Mouse (Mus musculus) myocyte (in vitro differentiated cells): ENCODE measurements around the gene Ntrk3. TPM values are rescaled to one million over a fixed set of nuclear protein-coding genes. Genes with fewer than 3 reads are reported as not detected.

Source experiments
- H3K27me3 ChIP-seq: one replicate; pipeline ENCODE4 v1.6.1; 2011; ENCODE audit not compliant: control insufficient read depth, insufficient read depth, insufficient read length
- H3K36me3 ChIP-seq: one replicate; pipeline ENCODE4 v1.6.1; 2011; ENCODE audit not compliant: control insufficient read depth, insufficient read depth
- H3K4me2 ChIP-seq: one replicate; pipeline ENCODE4 v1.6.1; 2011; ENCODE audit warnings: low read depth, control low read depth
- H3K4me3 ChIP-seq: one replicate; pipeline ENCODE4 v1.5.1; 2011; ENCODE audit warnings: mild to moderate bottlenecking, control low read depth, moderate library complexity
- H3K79me2 ChIP-seq: one replicate; pipeline ENCODE4 v1.6.1; 2011; ENCODE audit not compliant: control insufficient read depth, insufficient read depth
- H3ac ChIP-seq: one replicate; pipeline ENCODE4 v1.6.1; 2011; ENCODE audit not compliant: control insufficient read depth, insufficient read length
- CEBPB ChIP-seq: IDR thresholded peaks from 2 replicates; pipeline ENCODE4 v1.6.1; 2011; ENCODE audit warnings: mild to moderate bottlenecking, moderate library complexity; ENCODE audit not compliant: poor library complexity, insufficient read depth, severe bottlenecking
- E2F4 ChIP-seq: IDR thresholded peaks from one replicate; pipeline ENCODE4 v1.6.1; 2011; ENCODE audit warnings: mild to moderate bottlenecking, control low read depth, moderate library complexity; ENCODE audit not compliant: insufficient read depth
- MAX ChIP-seq: IDR thresholded peaks from one replicate; pipeline ENCODE4 v1.6.1; 2011; ENCODE audit warnings: low read depth, mild to moderate bottlenecking, control low read depth
- MYOD1 ChIP-seq, 3 experiments: IDR thresholded peaks; one replicate each; pipeline ENCODE4 v1.6.1; 2011; ENCODE audit warnings: control low read depth in 2 of 3, low read depth in 2 of 3, mild to moderate bottlenecking in 2 of 3, moderate library complexity in 1 of 3; ENCODE audit not compliant: insufficient read length in 2 of 3, control insufficient read depth in 1 of 3
- MYOG ChIP-seq, 3 experiments: IDR thresholded peaks; one replicate each; pipeline ENCODE4 v1.6.1; 2011; ENCODE audit warnings: control low read depth in 2 of 3, low read depth in 2 of 3, mild to moderate bottlenecking in 2 of 3; ENCODE audit not compliant: insufficient read length in 2 of 3, control insufficient read depth in 1 of 3, insufficient read depth in 1 of 3
- POLR2A ChIP-seq: IDR thresholded peaks from one replicate; pipeline ENCODE4 v1.6.1; 2011; ENCODE audit warnings: low read depth, mild to moderate bottlenecking, control low read depth, moderate library complexity; ENCODE audit not compliant: insufficient read length
- POLR2AphosphoS2 ChIP-seq: IDR thresholded peaks from one replicate; pipeline ENCODE4 v1.6.1; 2011; ENCODE audit warnings: low read depth, control low read depth; ENCODE audit not compliant: insufficient read length
- REST ChIP-seq: IDR thresholded peaks from one replicate; pipeline ENCODE4 v1.6.1; 2011; ENCODE audit warnings: mild to moderate bottlenecking, control low read depth, moderate library complexity; ENCODE audit not compliant: insufficient read depth, insufficient read length
- SRF ChIP-seq: IDR thresholded peaks from one replicate; pipeline ENCODE4 v1.6.1; 2011; ENCODE audit warnings: low read depth; ENCODE audit not compliant: control insufficient read depth, insufficient read length
- TCF12 ChIP-seq: IDR thresholded peaks from one replicate; pipeline ENCODE4 v1.6.1; 2011; ENCODE audit warnings: mild to moderate bottlenecking, control low read depth; ENCODE audit not compliant: poor library complexity, insufficient read depth, severe bottlenecking
- TCF3 ChIP-seq: IDR thresholded peaks from one replicate; pipeline ENCODE4 v1.6.1; 2011; ENCODE audit warnings: low read depth, control low read depth; ENCODE audit not compliant: insufficient read length
- USF1 ChIP-seq: IDR thresholded peaks from one replicate; pipeline ENCODE4 v1.6.1; 2011; ENCODE audit warnings: low read depth, mild to moderate bottlenecking, control low read depth, moderate library complexity
- polyA plus RNA-seq: library from polyadenylated mRNA; unstranded; fragments of >200 nt; fragmentation: generic; extraction: Trizol; gene quantifications from one replicate; pipeline ENCODE4 v1.2.1, GENCODE M21; 2012; ENCODE audit warnings: missing spikeins

Ntrk3 gene
- polyA plus RNA-seq, 1 experiment: 0.17 TPM

DNA sequence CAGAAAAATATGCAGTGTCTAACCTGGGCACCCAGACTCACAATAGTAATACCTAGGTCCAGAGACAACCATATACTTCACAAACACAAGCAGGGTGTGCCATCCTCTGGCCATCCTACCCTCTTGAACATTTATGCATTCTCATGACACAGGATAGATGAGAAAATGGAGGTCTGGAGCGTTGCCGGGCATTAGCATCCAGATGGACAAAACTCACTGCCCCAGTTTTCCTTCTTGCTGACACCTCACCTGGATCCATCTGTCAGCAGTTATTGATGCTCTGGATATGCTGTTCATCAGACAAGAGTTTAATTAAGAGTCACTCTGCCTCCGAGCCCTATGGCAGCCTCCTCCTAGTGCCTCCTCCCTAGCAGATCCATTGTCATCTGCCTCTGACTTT is 254.1 kb downstream of the Ntrk3 start:
- H3K4me2 ChIP-seq: no peak overlapping the region
- H3K36me3 ChIP-seq: no peaks in the 10 kb centered on the region
- no peaks in the 10 kb centered on the region for H3K79me2 ChIP-seq
- H3K4me3 ChIP-seq: no peak overlapping the region
- TF ChIP-seq TCF3: no peak
- no peak for TF ChIP-seq MYOD1 (IDR thresholded peaks at IDR 0.05; ENCODE audit: control insufficient read depth in 1 of 3, insufficient read length in 2 of 3, low read depth in 2 of 3)
- no peak for TF ChIP-seq E2F4
- TF ChIP-seq REST: no peak
- TF ChIP-seq MAX: no peak
- TF ChIP-seq TCF12: no peak
- TF ChIP-seq POLR2AphosphoS2: no peak
- no peak for TF ChIP-seq SRF
- no peak for TF ChIP-seq USF1
- no peak for TF ChIP-seq CEBPB
- no peak overlapping the region for H3ac ChIP-seq
- H3K27me3 ChIP-seq: no peaks in the 10 kb centered on the region

DNA sequence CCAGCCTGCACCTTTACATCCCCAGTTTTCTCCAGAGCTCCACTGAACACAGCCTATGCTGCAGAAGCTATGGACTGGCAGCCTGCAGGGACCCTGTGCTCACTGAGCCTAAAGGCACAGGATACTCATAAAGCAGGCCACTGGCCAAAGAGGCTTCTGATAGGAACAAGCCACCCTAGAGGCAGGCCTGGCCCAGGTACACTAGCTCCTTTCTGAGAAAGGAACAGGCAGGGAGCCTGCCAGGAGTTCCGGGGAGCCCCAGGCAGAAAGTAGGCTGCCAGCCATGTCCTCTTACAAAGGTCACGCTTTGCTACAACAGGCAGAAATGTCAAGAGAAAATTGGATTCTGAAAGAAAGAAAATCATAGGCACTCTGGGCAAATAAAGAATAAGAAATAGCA is 254.8 kb downstream of the Ntrk3 start:
- H3ac ChIP-seq: no peak overlapping the region
- TF ChIP-seq USF1: no peak
- TF ChIP-seq MYOG (IDR thresholded peaks at IDR 0.05; ENCODE audit: control insufficient read depth in 1 of 3, insufficient read depth in 1 of 3, insufficient read length in 2 of 3, low read depth in 2 of 3): no peak
- TF ChIP-seq E2F4: no peak
- no peak for TF ChIP-seq CEBPB
- TF ChIP-seq TCF3: no peak
- TF ChIP-seq POLR2AphosphoS2: no peak
- H3K27me3 ChIP-seq: no peaks in the 10 kb centered on the region
- no peaks in the 10 kb centered on the region for H3K36me3 ChIP-seq
- H3K4me3 ChIP-seq: no peak overlapping the region
- H3K79me2 ChIP-seq: no peaks in the 10 kb centered on the region
- no peak overlapping the region for H3K4me2 ChIP-seq

DNA sequence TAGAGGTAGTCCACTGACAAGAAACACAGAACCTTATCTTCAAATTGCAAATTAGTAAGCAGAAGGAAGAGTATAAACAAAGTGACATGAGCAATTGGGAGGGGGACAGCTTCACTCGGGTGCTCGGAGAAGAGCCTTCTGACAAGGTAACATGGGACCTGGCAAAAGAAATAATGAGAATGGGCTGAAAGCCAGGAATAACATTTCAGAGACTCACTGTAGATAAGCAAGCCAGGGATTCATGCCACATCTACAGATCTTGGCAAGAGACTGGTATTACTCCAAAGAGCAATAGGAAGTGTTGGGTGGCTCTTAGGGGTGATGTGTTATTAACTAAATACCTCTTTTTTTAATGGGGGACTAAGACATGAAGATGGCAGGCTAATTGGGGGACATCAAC is 258.9 kb downstream of the Ntrk3 start:
- TF ChIP-seq REST: no peak
- TF ChIP-seq TCF12: no peak
- TF ChIP-seq SRF: no peak
- no peak for TF ChIP-seq POLR2AphosphoS2
- TF ChIP-seq USF1: no peak
- TF ChIP-seq MAX: no peak
- TF ChIP-seq TCF3: no peak
- Histone ChIP-seq H3K27me3 (no peaks in the 10 kb centered on the region), H3ac (no peak overlapping the region), H3K4me3 (no peak overlapping the region), H3K79me2 (no peaks in the 10 kb centered on the region), H3K36me3 (no peaks in the 10 kb centered on the region), H3K4me2 (no peak overlapping the region)

DNA sequence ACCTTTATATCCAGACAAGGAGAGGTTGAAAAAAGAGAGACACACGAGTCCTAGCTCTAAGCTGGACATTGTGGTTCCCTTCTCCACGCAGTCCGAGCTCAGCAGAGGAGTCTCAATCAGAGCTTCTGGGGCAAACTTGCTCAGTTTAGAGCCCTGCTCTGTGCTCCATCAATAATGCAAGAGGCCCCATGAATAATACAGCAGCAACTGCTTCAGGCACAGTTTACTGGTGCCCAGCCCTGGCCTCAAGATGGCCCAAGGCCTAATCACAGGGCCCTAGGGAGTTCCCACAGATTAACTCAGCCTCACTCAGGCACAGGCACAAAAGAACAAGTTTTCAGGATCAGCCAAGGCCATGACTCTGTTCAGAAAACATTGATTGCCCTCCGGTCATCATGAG is 266.1 kb downstream of the Ntrk3 start:
- Histone ChIP-seq H3K79me2 (no peaks in the 10 kb centered on the region), H3ac (no peak overlapping the region), H3K36me3 (no peaks in the 10 kb centered on the region), H3K4me2 (no peak overlapping the region), H3K4me3 (no peak overlapping the region), H3K27me3 (no peaks in the 10 kb centered on the region)
- no peak for TF ChIP-seq TCF12

DNA sequence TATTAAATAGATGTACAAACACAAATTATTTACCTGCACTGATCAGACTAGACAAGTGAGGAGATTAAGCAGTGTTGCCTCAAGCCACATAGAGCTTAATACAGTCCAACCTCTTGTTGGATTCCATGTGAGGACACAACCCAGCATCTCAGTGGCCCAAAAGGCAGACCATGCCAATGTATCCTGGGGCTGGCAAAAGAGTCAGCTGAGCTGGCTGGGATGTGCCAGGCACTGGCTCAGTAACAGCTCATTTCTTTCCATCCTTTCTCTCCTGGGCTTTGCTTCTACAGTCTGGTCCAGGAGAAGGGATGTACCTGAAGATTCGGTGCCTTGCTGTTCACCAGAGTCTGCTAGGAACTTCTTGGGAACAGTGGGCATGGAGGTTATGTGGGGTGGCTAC is 266.5 kb downstream of the Ntrk3 start:
- Histone ChIP-seq H3K4me2 (no peak overlapping the region), H3K4me3 (no peak overlapping the region), H3K79me2 (no peaks in the 10 kb centered on the region), H3K27me3 (no peaks in the 10 kb centered on the region), H3ac (no peak overlapping the region), H3K36me3 (no peaks in the 10 kb centered on the region)
- TF ChIP-seq TCF12: no peak
- TF ChIP-seq TCF3: no peak
- TF ChIP-seq MYOD1 (IDR thresholded peaks at IDR 0.05; ENCODE audit: control insufficient read depth in 1 of 3, insufficient read length in 2 of 3, low read depth in 2 of 3): no peak
- TF ChIP-seq POLR2A: no peak
- no peak for TF ChIP-seq MYOG (IDR thresholded peaks at IDR 0.05; ENCODE audit: control insufficient read depth in 1 of 3, insufficient read depth in 1 of 3, insufficient read length in 2 of 3, low read depth in 2 of 3)
- no peak for TF ChIP-seq REST
- TF ChIP-seq SRF: no peak
- TF ChIP-seq USF1: no peak
- no peak for TF ChIP-seq MAX

DNA sequence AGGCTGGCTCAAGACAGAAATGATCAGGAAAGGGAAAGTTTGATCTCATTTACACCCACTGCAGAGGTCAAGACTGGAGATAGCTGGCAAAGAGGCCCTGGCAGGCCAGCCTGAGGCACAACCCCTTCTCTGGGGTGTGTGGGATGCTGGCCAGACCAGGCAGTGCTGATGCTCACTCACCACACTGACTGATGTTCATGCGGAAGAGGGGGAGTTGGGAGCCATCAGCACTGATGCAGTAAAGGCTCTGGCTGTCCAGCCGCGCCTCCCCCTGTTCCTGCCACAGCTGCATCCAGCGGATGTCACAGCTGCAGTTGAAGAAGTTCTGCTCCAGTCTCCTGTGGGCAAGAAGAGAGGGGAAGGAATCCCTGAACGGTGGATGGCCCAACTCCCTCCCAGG is 275.2 kb downstream of the Ntrk3 start:
- Histone ChIP-seq H3K4me2 (no peak overlapping the region), H3ac (no peak overlapping the region), H3K79me2 (no peaks in the 10 kb centered on the region), H3K36me3 (no peaks in the 10 kb centered on the region), H3K4me3 (no peak overlapping the region), H3K27me3 (no peaks in the 10 kb centered on the region)
- TF ChIP-seq POLR2A (no peak), SRF (no peak), MYOG (IDR thresholded peaks at IDR 0.05; ENCODE audit: control insufficient read depth in 1 of 3, insufficient read depth in 1 of 3, insufficient read length in 2 of 3, low read depth in 2 of 3) (no peak), USF1 (no peak), MYOD1 (IDR thresholded peaks at IDR 0.05; ENCODE audit: control insufficient read depth in 1 of 3, insufficient read length in 2 of 3, low read depth in 2 of 3) (no peak), POLR2AphosphoS2 (no peak), TCF12 (no peak), REST (no peak), TCF3 (no peak), MAX (no peak), CEBPB (no peak), E2F4 (no peak)
